In genomic region chr11:34008702-34009101, GRCm38 (mm10) we compare ENCODE assay signal across 9 mouse cellular contexts. TPM values are rescaled to one million over a fixed set of nuclear protein-coding genes. Genes with fewer than 3 reads are reported as not detected.
A peak's percentile ranks its signal among the peaks of the same experiment; 100 is the strongest.
DNase-seq lines count a peak whose midpoint lies in the region; ATAC-seq and TF ChIP-seq lines count a peak whose summit lies in the region.
"Had no signal": no experiment of that assay in that cellular context is flagged by ENCODE, and none has a peak within 500 bp of the region (broad histone marks: within the 10 kb centered on the region; RNA-seq: fewer than 3 reads in every experiment).

No protein-coding gene starts in this region.

- H3K4me1 ChIP-seq in heart, embryonic 16.5 days (ENCODE audit: control insufficient read depth, insufficient read depth, low read length) = no peaks in the 10 kb centered on the region
- H3K4me1 ChIP-seq in embryonic fibroblast, embryonic 13.5 days (ENCODE audit: control insufficient read depth, insufficient read depth, low read length) = peaks cover 4% of the 10 kb centered on the region; the same call in 1 of the 2 replicates
- H3K4me1 ChIP-seq in intestine, postnatal 0 days (replicated peaks; ENCODE audit: control insufficient read depth, insufficient read depth, low read length) = no peaks in the 10 kb centered on the region
- H3K4me1 ChIP-seq in liver, adult 2 months (ENCODE audit: control insufficient read depth, insufficient read depth, low read length) = no peaks in the 10 kb centered on the region; the same call in 1 of the 2 replicates
- no peaks in the 10 kb centered on the region; the same call in none of the 2 replicates for H3K4me1 ChIP-seq in testis, adult 2 months (ENCODE audit: control insufficient read depth, insufficient read depth, low read length)

- no peak for DNase-seq in heart, postnatal 25 days (ENCODE audit: low spot score)
- peak; percentile 24 for DNase-seq in WW6 (ENCODE audit: low read depth, low spot score)
- peak; percentile 6 for DNase-seq in liver, adult 2 months (ENCODE audit: extremely low read depth, low read depth, low spot score)
- DNase-seq in monocyte, adult 2 months (ENCODE audit: low read depth in 1 of 2, low spot score in 2 of 2) = peak; percentile 29 to 54

- 35% methylated on average over 9 of the region's 9 CpGs for WGBS in heart, embryonic 16.5 days
- 28% methylated on average over 9 of the region's 9 CpGs for WGBS in intestine, postnatal 0 days
- 33% methylated on average over 9 of the region's 9 CpGs for WGBS in liver, adult 2 months

- H3K27me3 ChIP-seq in heart, embryonic 16.5 days (ENCODE audit: control insufficient read depth, insufficient read depth, low read length) = no peaks in the 10 kb centered on the region
- no peaks in the 10 kb centered on the region for H3K27me3 ChIP-seq in intestine, postnatal 0 days (replicated peaks; ENCODE audit: control insufficient read depth, insufficient read depth, low read length)
- no peaks in the 10 kb centered on the region; the same call in 1 of the 2 replicates for H3K27me3 ChIP-seq in liver, adult 2 months (ENCODE audit: control insufficient read depth, insufficient read depth, low read length)
- H3K27me3 ChIP-seq in testis, adult 2 months (ENCODE audit: control insufficient read depth, insufficient read depth, low read length) = no peaks in the 10 kb centered on the region
- H3K27me3 ChIP-seq: embryonic facial prominence, embryonic 15.5 days had no signal

- TF ChIP-seq CTCF in embryonic fibroblast, embryonic 13.5 days (IDR thresholded peaks at IDR 0.05; ENCODE audit: borderline replicate concordance, insufficient read depth, low read length) = peak; percentile 78; the same call in 1 of the 2 replicates
- TF ChIP-seq CTCF in intestine, postnatal 0 days (IDR thresholded peaks at IDR 0.05; ENCODE audit: low read depth) = peak; percentile 80
- TF ChIP-seq CTCF in liver, adult 2 months (IDR thresholded peaks at IDR 0.05; ENCODE audit: low read depth, low read length) = peak; percentile 52; the same call in 1 of the 2 replicates
- TF ChIP-seq CTCF in testis, adult 2 months (IDR thresholded peaks at IDR 0.05; ENCODE audit: control insufficient read depth, insufficient read depth, insufficient replicate concordance, low read depth, low read length) = peak; percentile 50; the same call in 1 of the 2 replicates

- no peak for TF ChIP-seq POLR2A in embryonic fibroblast, embryonic 13.5 days (IDR thresholded peaks at IDR 0.05; ENCODE audit: low read depth, low read length)
- no peak for TF ChIP-seq POLR2A in liver, adult 2 months (IDR thresholded peaks at IDR 0.05; ENCODE audit: extremely low read depth, insufficient read depth, low read length)
- TF ChIP-seq POLR2A in testis, adult 2 months (IDR thresholded peaks at IDR 0.05; ENCODE audit: control insufficient read depth, low read depth, low read length) = no peak

- intact Hi-C loops in heart, postnatal 25 days (cut with DNase I) = loop anchor here (10.0 kb wide), 1 partner anchor 206 kb away; no protein-coding TSS in a partner anchor

- H3K27ac ChIP-seq in heart, embryonic 16.5 days (ENCODE audit: low read length) = peak overlapping the region; percentile 77
- H3K27ac ChIP-seq in embryonic fibroblast, embryonic 13.5 days (ENCODE audit: insufficient read depth, low read length) = no peak overlapping the region
- H3K27ac ChIP-seq in intestine, postnatal 0 days (ENCODE audit: low read depth, low read length) = no peak overlapping the region
- no peak overlapping the region for H3K27ac ChIP-seq in liver, adult 2 months (replicated peaks; ENCODE audit: insufficient read depth, low read depth, low read length)
- no peak overlapping the region for H3K27ac ChIP-seq in testis, adult 2 months (ENCODE audit: control insufficient read depth, insufficient read depth, low read depth, low read length)
- H3K27ac ChIP-seq: embryonic facial prominence, embryonic 15.5 days had no signal

- ATAC-seq in heart, embryonic 16.5 days (replicated peaks; ENCODE audit: extremely low read depth, insufficient read depth, low FRiP score) = no peak
- no peak for ATAC-seq in intestine, postnatal 0 days

- H3K4me2 ChIP-seq in heart, embryonic 16.5 days (ENCODE audit: low read depth, low read length) = peak overlapping the region; percentile 35; the same call in 1 of the 2 replicates
- no peak overlapping the region for H3K4me2 ChIP-seq in intestine, postnatal 0 days (replicated peaks; ENCODE audit: low read depth)
- H3K4me2 ChIP-seq: embryonic facial prominence, embryonic 15.5 days had no signal

- no peaks in the 10 kb centered on the region for H3K36me3 ChIP-seq in heart, embryonic 16.5 days (ENCODE audit: control insufficient read depth, insufficient read depth)
- no peaks in the 10 kb centered on the region for H3K36me3 ChIP-seq in intestine, postnatal 0 days (ENCODE audit: control insufficient read depth, insufficient read depth)
- H3K36me3 ChIP-seq in liver, adult 2 months (ENCODE audit: control insufficient read depth, insufficient read depth, low read length) = no peaks in the 10 kb centered on the region
- no peaks in the 10 kb centered on the region for H3K36me3 ChIP-seq in testis, adult 2 months (ENCODE audit: control insufficient read depth, insufficient read depth, low read length)
- H3K36me3 ChIP-seq: embryonic facial prominence, embryonic 15.5 days had no signal

- H3K9ac ChIP-seq in heart, embryonic 16.5 days (ENCODE audit: low read length) = 0 out of 2 replicates have a peak overlapping the region, but pooled peaks have one; percentile 36
- H3K9ac ChIP-seq in intestine, postnatal 0 days (ENCODE audit: low read depth, low read length) = no peak overlapping the region
- H3K9ac ChIP-seq in liver, adult 2 months (ENCODE audit: low read depth, low read length) = no peak overlapping the region
- H3K9ac ChIP-seq: embryonic facial prominence, embryonic 15.5 days had no signal

- peak overlapping the region; percentile 15; the same call in 1 of the 2 replicates for H3K4me3 ChIP-seq in heart, embryonic 16.5 days (ENCODE audit: low read length)
- no peak overlapping the region for H3K4me3 ChIP-seq in embryonic fibroblast, embryonic 13.5 days (ENCODE audit: insufficient read depth, low read length)
- H3K4me3 ChIP-seq in intestine, postnatal 0 days (ENCODE audit: low read depth, low read length) = no peak overlapping the region
- no peak overlapping the region for H3K4me3 ChIP-seq in liver, adult 2 months (ENCODE audit: insufficient read depth, low read depth, low read length)
- peak overlapping the region; percentile 26; the same call in 1 of the 2 replicates for H3K4me3 ChIP-seq in testis, adult 2 months (ENCODE audit: control insufficient read depth, low read depth, low read length)
- H3K4me3 ChIP-seq: embryonic facial prominence, embryonic 15.5 days had no signal

- no peaks in the 10 kb centered on the region for H3K79me2 ChIP-seq in liver, adult 2 months (ENCODE audit: control insufficient read depth, insufficient read depth, low read length)

- no peaks in the 10 kb centered on the region for H3K9me3 ChIP-seq in heart, embryonic 16.5 days (replicated peaks; ENCODE audit: control insufficient read depth, low read length)
- H3K9me3 ChIP-seq in intestine, postnatal 0 days (ENCODE audit: control insufficient read depth) = no peaks in the 10 kb centered on the region
- H3K9me3 ChIP-seq: embryonic facial prominence, embryonic 15.5 days had no signal

RNA-seq across cellular contexts. Expression of gene Kcnip1, which starts 15.8 kb away (rescaled TPM):
- polyA plus RNA-seq in heart, embryonic 16.5 days (2015; fragmentation: Nextera tagmentation; extraction: Ambion mirVana) = 0.10 and 0.20 TPM in 2 replicates
- not detected for total RNA-seq in heart, postnatal 25 days (2021)
- 0.67 and 2.7 TPM in 2 replicates for polyA plus RNA-seq in embryonic fibroblast, embryonic 13.5 days (2011; ENCODE audit: insufficient read length, low read depth, missing spikeins)
- polyA plus RNA-seq in intestine, postnatal 0 days (2015; fragmentation: Nextera tagmentation; extraction: Ambion mirVana) = 1.9 and 2.5 TPM in 2 replicates
- not detected in 2 replicates for total RNA-seq in liver, adult 2 months (2014; rRNA removed)
- not detected in 2 replicates for polyA plus RNA-seq in liver, adult 2 months (2012; rRNA removed)
- polyA plus RNA-seq in testis, adult 2 months (2012; rRNA removed) = 1.6 and 1.8 TPM in 2 replicates

RNA-seq across cellular contexts. Expression of gene Lcp2, which starts 38.0 kb away (rescaled TPM):
- 4.9 and 11.3 TPM in 2 replicates for polyA plus RNA-seq in heart, embryonic 16.5 days (2015; fragmentation: Nextera tagmentation; extraction: Ambion mirVana)
- total RNA-seq in heart, postnatal 25 days (2021) = 1 to 10 TPM; 2.6 to 2.7 TPM
- polyA plus RNA-seq in embryonic fibroblast, embryonic 13.5 days (2011; ENCODE audit: insufficient read length, low read depth, missing spikeins) = 0.42 TPM in 1 of 2 replicates, not detected in the other
- polyA plus RNA-seq in intestine, postnatal 0 days (2015; fragmentation: Nextera tagmentation; extraction: Ambion mirVana) = 2.0 and 3.1 TPM in 2 replicates
- total RNA-seq in liver, adult 2 months (2014; rRNA removed) = 2.9 and 7.3 TPM in 2 replicates
- 1.1 and 2.3 TPM in 2 replicates for polyA plus RNA-seq in liver, adult 2 months (2012; rRNA removed)
- polyA plus RNA-seq in testis, adult 2 months (2012; rRNA removed) = 0.26 and 0.37 TPM in 2 replicates

RNA-seq across cellular contexts. Expression of gene Kcnmb1, which starts 45.9 kb away (rescaled TPM):
- polyA plus RNA-seq in heart, embryonic 16.5 days (2015; fragmentation: Nextera tagmentation; extraction: Ambion mirVana) = 0.83 and 1.0 TPM in 2 replicates
- total RNA-seq in heart, postnatal 25 days (2021) = 1 to 10 TPM in 1 of 2 experiments, under 1 TPM in 1; 0.70 to 1.1 TPM
- 0.77 and 2.2 TPM in 2 replicates for polyA plus RNA-seq in embryonic fibroblast, embryonic 13.5 days (2011; ENCODE audit: insufficient read length, low read depth, missing spikeins)
- polyA plus RNA-seq in intestine, postnatal 0 days (2015; fragmentation: Nextera tagmentation; extraction: Ambion mirVana) = 1.8 and 1.9 TPM in 2 replicates
- total RNA-seq in liver, adult 2 months (2014; rRNA removed) = not detected in 2 replicates
- 0.01 TPM in 1 of 2 replicates, not detected in the other for polyA plus RNA-seq in liver, adult 2 months (2012; rRNA removed)
- polyA plus RNA-seq in testis, adult 2 months (2012; rRNA removed) = 0.20 and 0.40 TPM in 2 replicates

Comparison
In these comparisons a context has a peak if more than half of its experiments do, and no peak if none do; other contexts are left out.
1. H3K4me3 ChIP-seq: peak in heart, embryonic 16.5 days (single experiment) and testis, adult 2 months (single experiment); none in embryonic fibroblast, embryonic 13.5 days (single experiment), intestine, postnatal 0 days (single experiment) and liver, adult 2 months (single experiment).
2. Peak in every context shown above with its lines, with median percentiles within 50 percentile points of each other: CTCF ChIP-seq.